Mouse (Mus musculus) heart, embryonic 12.5 days (tissue): ENCODE measurements at regions not wholly inside any gene's neighbourhood (a gene's known extent, or its start where the extent isn't known, plus 50 kb on each side); places are given as distances from the start of the nearest gene placed in this dataset.

Experiments used
- ATAC-seq: fragments of 200-750 bp; cut with Nextera tagmentation; 2 replicates; pipeline ENCODE4 v1.8.0; 2017; ENCODE audit warnings: moderate TSS enrichment, moderate library complexity; ENCODE audit not compliant: insufficient number of reproducible peaks, low FRiP score
- H3K27ac ChIP-seq: fragments of 300-500 bp; sonication (generic); 2 replicates; pipeline ENCODE4 v1.5.1; 2016; ENCODE audit warnings: mild to moderate bottlenecking, moderate library complexity; ENCODE audit not compliant: poor library complexity, severe bottlenecking
- H3K27me3 ChIP-seq: fragments of 300-500 bp; sonication (generic); replicated peaks from 2 replicates; pipeline ENCODE4 v1.6.1; 2016; ENCODE audit warnings: mild to moderate bottlenecking, moderate library complexity
- H3K36me3 ChIP-seq: fragments of 300-500 bp; sonication (generic); 2 replicates; pipeline ENCODE4 v1.6.1; 2016; ENCODE audit warnings: mild to moderate bottlenecking, moderate library complexity
- H3K4me1 ChIP-seq: fragments of 300-500 bp; sonication (generic); replicated peaks from 2 replicates; pipeline ENCODE4 v1.6.1; 2016; ENCODE audit warnings: mild to moderate bottlenecking
- H3K4me2 ChIP-seq: fragments of 300-500 bp; sonication (generic); 2 replicates; pipeline ENCODE4 v1.6.1; 2016; ENCODE audit warnings: mild to moderate bottlenecking, moderate library complexity
- H3K4me3 ChIP-seq: fragments of 300-500 bp; sonication (generic); 2 replicates; pipeline ENCODE4 v1.5.1; 2016; ENCODE audit warnings: mild to moderate bottlenecking
- H3K9ac ChIP-seq: fragments of 300-500 bp; sonication (generic); 2 replicates; pipeline ENCODE4 v1.6.1; 2016; ENCODE audit warnings: mild to moderate bottlenecking, moderate library complexity
- H3K9me3 ChIP-seq: fragments of 300-500 bp; sonication (generic); replicated peaks from 2 replicates; pipeline ENCODE4 v1.6.1; 2016; ENCODE audit warnings: mild to moderate bottlenecking, moderate library complexity
- WGBS: fragments of 180-500 bp; shearing (Covaris S2); methylation state at CpG from one replicate; pipeline ENCODE4 v1.1.7; 2016; 5-methylcytosine and 5-hydroxymethylcytosine counted together

- H3K4me3 ChIP-seq, result no peak overlapping the region
- H3K9ac ChIP-seq, result no peak overlapping the region
- H3K4me2 ChIP-seq, result no peak overlapping the region
- H3K9me3 ChIP-seq, result no peaks in the 10 kb centered on the region
- no peaks in the 10 kb centered on the region for H3K36me3 ChIP-seq
- no peak overlapping the region for H3K27ac ChIP-seq
- H3K27me3 ChIP-seq, result no peaks in the 10 kb centered on the region
- no peaks in the 10 kb centered on the region for H3K4me1 ChIP-seq
- WGBS, result 62% methylated on average over 18 of the region's 18 CpGs
- no peak for ATAC-seq
These were observed 92.9 kb downstream of the Pax1 start for GRCm38 (mm10) chr2:147454362-147455257.
